Mouse (Mus musculus) left cerebral cortex, adult 9 months (tissue): ENCODE measurements around the gene Cntln.

ENCODE experiments used
- DNase-seq, 2 experiments: peaks; one replicate each; pipeline ENCODE4 v3.0.0; 2022; ENCODE audit warnings: low spot score in 2 of 2

The Cntln gene

GRCm38 (mm10) chr4:85049933-85050553 lies 165.9 kb downstream of the Cntln start:
- no peak for DNase-seq

- DNase-seq = no peak
Observed at GRCm38 (mm10) chr4:85054616-85055015, 170.5 kb downstream of the Cntln start.

- DNase-seq = no peak
Observed at GRCm38 (mm10) chr4:85059598-85059997, 175.5 kb downstream of the Cntln start.

DNA sequence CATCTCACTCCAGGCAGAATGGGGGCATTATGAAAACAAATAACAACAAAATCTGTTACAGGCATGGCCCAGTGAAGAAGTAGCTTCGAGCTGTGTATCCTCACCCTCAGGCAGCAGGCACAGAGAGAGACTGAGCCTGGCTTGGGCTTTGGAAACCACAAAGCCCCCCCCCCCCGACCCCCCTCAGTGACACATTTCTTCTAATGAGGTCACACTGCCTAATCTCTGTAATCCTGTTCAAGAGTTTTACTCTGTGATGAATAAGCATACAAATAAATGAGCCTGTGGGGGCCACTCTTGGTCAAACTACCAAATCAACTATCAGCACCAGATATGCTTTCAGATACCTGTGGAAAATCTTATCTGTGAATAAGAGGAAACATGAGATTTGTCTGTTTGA lies 177.6 kb downstream of the Cntln start:
- no peak for DNase-seq

DNA sequence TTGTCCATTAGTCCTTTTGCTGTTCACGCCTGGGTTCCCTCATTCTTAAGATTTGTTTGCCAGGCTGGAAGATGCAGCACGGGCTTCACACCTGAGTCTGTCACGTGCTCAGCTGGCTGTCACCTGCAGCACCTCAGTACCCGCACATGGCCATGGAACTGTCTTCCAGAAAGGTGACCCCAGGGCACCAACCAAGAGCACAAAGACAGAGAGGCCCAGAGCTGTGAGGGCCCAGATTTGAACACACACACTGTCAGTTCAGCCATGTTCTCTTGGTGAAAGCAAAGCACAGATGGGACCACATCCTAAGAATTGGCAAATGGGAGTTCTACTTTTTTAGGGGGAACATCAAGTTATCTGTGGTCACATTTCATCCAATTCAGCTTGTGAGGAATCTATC lies 211.9 kb downstream of the Cntln start:
- no peak for DNase-seq

DNA sequence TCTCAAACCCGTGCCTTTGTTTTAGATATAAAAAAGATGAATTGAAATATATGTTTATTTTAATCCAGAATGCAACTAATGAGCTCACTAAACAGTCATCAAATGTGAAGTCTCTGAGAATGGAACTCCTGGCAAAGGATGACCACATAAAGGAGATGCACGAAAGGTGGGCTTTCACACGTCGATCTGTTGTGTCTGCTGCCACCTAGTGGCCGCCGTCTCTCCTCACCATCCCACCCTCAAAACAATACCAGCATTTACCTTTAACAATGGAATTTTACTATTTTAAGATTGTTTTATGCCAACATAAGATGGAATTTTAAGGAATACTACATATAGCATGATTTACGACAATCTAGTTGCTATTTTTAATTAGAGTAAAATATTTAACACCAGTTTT lies 212.6 kb downstream of the Cntln start:
- peak in 1 of 2 experiments; percentile 42 for DNase-seq

- no peak for DNase-seq
Observed at GRCm38 (mm10) chr4:85102168-85102567, 218.1 kb downstream of the Cntln start.

DNA sequence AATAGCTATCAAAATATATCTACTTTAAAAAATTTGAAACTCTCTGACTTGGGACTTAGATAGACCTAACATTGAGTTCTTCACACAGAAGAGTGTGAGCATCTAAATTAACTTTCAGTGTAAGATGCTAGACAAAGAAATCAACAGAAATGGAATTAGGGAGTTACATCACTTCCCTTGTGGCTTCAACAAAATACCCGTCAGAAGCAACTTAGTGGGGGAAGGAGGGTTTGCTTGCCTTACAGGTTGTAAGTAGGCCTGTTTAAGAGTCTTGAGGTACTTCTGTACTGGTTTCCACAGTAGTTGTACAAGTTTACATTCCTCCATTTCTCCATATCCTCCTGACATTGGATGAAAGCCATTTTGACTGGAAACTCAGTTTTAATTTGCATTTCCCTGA lies 222.3 kb downstream of the Cntln start:
- DNase-seq = no peak

DNA sequence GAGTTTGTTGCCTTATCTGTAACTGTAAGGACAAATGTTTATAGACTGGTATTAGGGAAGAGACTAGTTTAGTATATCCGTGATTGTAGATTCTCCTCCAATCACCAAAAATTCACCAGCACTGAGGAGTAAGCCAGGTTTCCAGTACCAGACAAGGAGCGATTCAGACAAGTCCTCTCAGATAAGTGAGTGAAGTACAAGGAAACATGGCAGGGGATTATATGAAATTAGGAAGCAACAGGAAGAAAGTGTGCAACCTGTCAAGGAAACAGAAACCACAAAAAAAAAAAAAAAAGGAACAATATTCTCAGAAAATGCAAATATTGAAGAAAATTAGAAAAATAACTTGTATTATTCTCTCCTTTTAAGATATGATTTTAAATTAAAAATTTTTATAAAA lies 222.9 kb downstream of the Cntln start:
- no peak for DNase-seq

DNA sequence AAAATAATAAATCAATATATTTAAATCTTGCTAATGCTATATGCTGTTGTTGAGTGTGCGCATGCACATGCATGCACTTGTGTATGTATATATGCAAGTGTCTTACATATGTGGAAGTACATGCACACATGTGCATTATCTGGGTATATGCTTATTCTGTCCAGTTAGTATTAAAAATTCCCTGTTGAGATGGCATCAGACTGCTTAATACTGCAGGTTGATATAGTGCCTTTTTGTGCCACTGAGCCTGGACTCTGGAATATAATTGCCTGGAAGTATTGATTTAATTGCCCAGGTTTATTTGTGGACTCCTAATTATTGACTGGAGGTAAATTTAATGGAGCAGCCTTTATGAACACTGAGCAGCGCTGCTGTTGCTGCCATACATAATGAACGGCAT lies 236.2 kb downstream of the Cntln start:
- no peak for DNase-seq

DNA sequence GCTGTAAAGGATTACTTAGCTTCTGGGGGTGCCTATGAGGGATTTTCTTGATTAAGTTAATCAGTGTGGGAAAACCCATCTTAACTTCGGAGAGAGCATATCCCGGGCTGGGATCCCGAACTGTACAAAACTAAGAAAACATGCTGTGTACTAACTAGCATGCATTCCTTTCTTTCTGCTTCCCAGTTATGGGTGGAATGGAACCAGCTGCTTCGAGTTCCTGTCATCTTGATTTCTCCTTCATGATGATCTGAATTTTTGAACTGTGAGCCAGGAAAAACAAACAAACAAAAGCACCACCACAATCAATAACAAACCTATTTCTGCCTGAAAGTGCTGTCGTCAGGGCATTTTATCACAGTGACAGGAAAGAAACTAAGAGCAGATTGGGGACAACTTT lies 265.6 kb downstream of the Cntln start:
- DNase-seq = no peak

DNA sequence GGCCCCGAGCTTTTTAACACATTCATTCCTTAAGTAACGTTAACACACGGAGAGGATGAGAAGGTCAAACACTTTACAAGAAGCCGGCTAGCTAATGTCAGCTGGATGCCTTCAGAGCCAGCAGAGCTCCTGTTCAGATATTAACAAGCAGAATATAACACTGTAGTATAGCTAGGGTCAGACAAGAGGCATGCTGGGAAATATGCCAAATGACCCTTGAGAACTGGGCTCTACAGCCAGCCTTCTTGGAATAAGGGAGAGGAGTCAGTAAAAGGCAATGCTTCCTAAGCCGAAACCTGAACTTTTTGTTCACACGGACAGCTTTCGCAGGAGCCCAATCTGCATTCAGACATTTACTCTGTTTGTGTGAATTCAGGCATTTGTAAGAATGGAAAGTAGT lies 267.8 kb downstream of the Cntln start:
- DNase-seq = no peak

DNA sequence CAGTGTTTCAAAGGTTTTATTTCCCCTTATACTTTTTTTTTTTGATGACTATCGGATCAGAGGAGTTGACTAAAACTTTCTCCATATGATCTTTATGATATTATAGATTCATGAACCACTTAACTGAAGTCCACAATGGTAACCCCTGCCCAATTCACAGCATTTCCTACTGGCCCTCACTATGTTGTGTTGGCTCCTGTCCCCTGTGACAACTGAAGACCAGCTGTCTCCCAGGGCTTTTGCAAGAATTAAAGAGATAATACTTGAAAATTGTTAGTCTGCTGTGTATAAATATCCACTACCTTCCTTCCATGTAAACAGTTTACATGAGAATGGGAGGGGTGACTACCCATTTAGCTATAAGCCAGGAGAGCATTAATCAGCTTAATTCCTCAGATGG lies 270.3 kb downstream of the Cntln start:
- no peak for DNase-seq

DNA sequence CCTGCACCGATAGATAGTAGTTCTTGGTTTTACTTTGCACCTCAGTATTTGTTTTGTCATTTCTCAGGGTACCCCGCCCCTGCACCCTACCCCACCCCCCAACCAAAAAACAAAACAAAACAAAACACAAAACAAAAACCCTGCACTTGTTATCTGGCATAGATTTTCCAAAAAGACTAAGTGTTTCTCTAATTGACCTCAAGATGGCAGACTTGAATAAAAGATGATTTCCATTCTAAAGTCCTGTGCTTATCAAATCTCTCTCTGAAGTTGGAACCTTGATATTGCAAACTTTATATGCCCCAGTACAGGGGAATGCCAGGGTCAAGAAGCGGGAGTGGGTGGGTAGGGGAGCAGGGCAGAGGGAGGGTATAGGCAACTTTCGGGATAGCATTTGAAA lies 277.0 kb downstream of the Cntln start:
- DNase-seq = no peak

GRCm38 (mm10) chr4:85162468-85163312 lies 278.6 kb downstream of the Cntln start:
- peak in 1 of 2 experiments; percentile 67 for DNase-seq

DNA sequence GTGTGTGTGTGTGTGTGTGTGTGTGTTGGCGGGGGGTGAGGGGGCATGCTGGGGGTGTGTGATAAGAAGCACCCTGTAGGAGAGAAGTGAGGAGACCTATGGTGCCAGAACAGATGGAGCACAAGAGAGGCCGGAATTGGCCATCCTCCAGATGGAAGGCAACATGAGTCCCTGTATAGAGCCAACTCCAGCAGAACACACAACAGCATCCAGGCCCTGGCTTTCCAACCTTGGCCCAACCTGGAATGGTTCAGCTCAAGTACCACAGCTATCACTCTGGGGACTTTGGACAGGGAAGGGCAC lies 279.2 kb downstream of the Cntln start:
- DNase-seq = no peak

- DNase-seq = no peak
Observed at GRCm38 (mm10) chr4:85168001-85168400, 283.9 kb downstream of the Cntln start.

DNA sequence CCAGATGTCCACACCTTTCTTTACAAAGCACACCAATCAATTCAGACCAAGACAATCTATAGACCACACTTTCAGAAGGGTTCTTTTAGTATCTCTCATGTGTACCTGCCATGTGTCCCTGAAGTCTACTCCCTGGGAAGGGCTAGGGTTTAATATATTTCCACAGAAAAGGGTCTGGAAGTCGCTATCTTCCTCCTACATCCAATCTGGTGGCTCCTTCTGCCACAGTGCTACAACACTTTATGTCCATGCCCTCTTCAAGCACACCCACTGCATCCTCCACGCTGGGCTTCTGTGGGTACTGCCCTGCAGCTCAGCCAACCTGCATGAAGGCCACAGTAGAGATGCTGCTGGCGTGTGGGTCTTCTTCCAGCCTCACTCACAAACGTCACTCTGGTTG lies 291.4 kb downstream of the Cntln start:
- DNase-seq = peak; percentile 44 to 69

GRCm38 (mm10) chr4:85178394-85179051 lies 294.4 kb downstream of the Cntln start:
- no peak for DNase-seq
